In genomic region chr13:98317246-98317677, GRCm38 (mm10) we compare ENCODE assay signal across 8 mouse cellular contexts. TPM values are rescaled to one million over a fixed set of nuclear protein-coding genes. Genes with fewer than 3 reads are reported as not detected.
DNase-seq lines count a peak whose midpoint lies in the region; ATAC-seq and TF ChIP-seq lines count a peak whose summit lies in the region.

No protein-coding gene starts in this region.

- peaks cover 27% of the 10 kb centered on the region for H3K36me3 ChIP-seq in embryonic facial prominence, embryonic 14.5 days (ENCODE audit: control insufficient read depth, insufficient read depth, low read length)
- H3K36me3 ChIP-seq in intestine, embryonic 15.5 days = 0 out of 2 replicates have a peak, but pooled peaks cover 7% of the 10 kb centered on the region
- peaks cover 28% of the 10 kb centered on the region for H3K36me3 ChIP-seq in myocyte (ENCODE audit: control insufficient read depth, insufficient read depth)

- WGBS in lung, adult 2 months = 1% methylated on average over 16 of the region's 16 CpGs
- 3% methylated on average over 16 of the region's 16 CpGs for WGBS in embryonic facial prominence, embryonic 14.5 days
- WGBS in intestine, embryonic 15.5 days = 3% methylated on average over 16 of the region's 16 CpGs

- peak overlapping the region; percentile 100 for H3ac ChIP-seq in myocyte (ENCODE audit: control insufficient read depth, insufficient read length)

- H3K79me2 ChIP-seq in myocyte (ENCODE audit: control insufficient read depth, insufficient read depth) = peaks cover 43% of the 10 kb centered on the region

- no peaks in the 10 kb centered on the region for H3K27me3 ChIP-seq in embryonic facial prominence, embryonic 14.5 days (replicated peaks; ENCODE audit: control insufficient read depth, insufficient read depth, low read length)
- no peaks in the 10 kb centered on the region for H3K27me3 ChIP-seq in intestine, embryonic 15.5 days (replicated peaks)
- H3K27me3 ChIP-seq in myocyte (ENCODE audit: control insufficient read depth, insufficient read depth, insufficient read length) = no peaks in the 10 kb centered on the region

- H3K4me1 ChIP-seq in lung, adult 2 months (ENCODE audit: control insufficient read depth, insufficient read depth, low read length) = peaks cover 20% of the 10 kb centered on the region
- H3K4me1 ChIP-seq in embryonic facial prominence, embryonic 14.5 days (ENCODE audit: control insufficient read depth, insufficient read depth, low read length) = peaks cover 11% of the 10 kb centered on the region
- H3K4me1 ChIP-seq in intestine, embryonic 15.5 days (replicated peaks) = peaks cover 6% of the 10 kb centered on the region

- no peak for TF ChIP-seq POLR2A in lung, adult 2 months (IDR thresholded peaks at IDR 0.05; ENCODE audit: borderline replicate concordance, extremely low read depth, low read depth, low read length)
- no peak for TF ChIP-seq POLR2A in myocyte (IDR thresholded peaks at IDR 0.05; ENCODE audit: insufficient read length, low read depth)

- H3K9me3 ChIP-seq in embryonic facial prominence, embryonic 14.5 days (ENCODE audit: control insufficient read depth, low read length) = no peaks in the 10 kb centered on the region
- no peaks in the 10 kb centered on the region for H3K9me3 ChIP-seq in intestine, embryonic 15.5 days

- peak overlapping the region; percentile 94 for H3K4me3 ChIP-seq in lung, adult 2 months (replicated peaks; ENCODE audit: extremely low read depth, low read depth, low read length)
- H3K4me3 ChIP-seq in embryonic facial prominence, embryonic 14.5 days (ENCODE audit: low read depth, low read length) = peak overlapping the region; percentile 99
- peak overlapping the region; percentile 98 for H3K4me3 ChIP-seq in intestine, embryonic 15.5 days (replicated peaks)
- H3K4me3 ChIP-seq in myocyte = peak overlapping the region; percentile 78

- TF ChIP-seq CTCF in lung, adult 2 months (IDR thresholded peaks at IDR 0.05; ENCODE audit: insufficient read depth, low read length) = 0 out of 2 replicates have a peak, but pooled peaks have one; percentile 14

- H3K27ac ChIP-seq in embryonic facial prominence, embryonic 14.5 days (replicated peaks; ENCODE audit: low read depth, low read length) = peak overlapping the region; percentile 92
- H3K27ac ChIP-seq in intestine, embryonic 15.5 days = peak overlapping the region; percentile 88

- H3K4me2 ChIP-seq in embryonic facial prominence, embryonic 14.5 days (ENCODE audit: low read depth, low read length) = peak overlapping the region; percentile 80
- peak overlapping the region; percentile 69 for H3K4me2 ChIP-seq in intestine, embryonic 15.5 days (replicated peaks)
- H3K4me2 ChIP-seq in myocyte (ENCODE audit: low read depth) = peak overlapping the region; percentile 98

- H3K9ac ChIP-seq in embryonic facial prominence, embryonic 14.5 days (ENCODE audit: low read depth, low read length) = peak overlapping the region; percentile 98
- H3K9ac ChIP-seq in intestine, embryonic 15.5 days = peak overlapping the region; percentile 97

- no peak for ATAC-seq in embryonic facial prominence, embryonic 14.5 days (ENCODE audit: low read depth)
- ATAC-seq in intestine, embryonic 15.5 days = peak; percentile 13; the same call in 1 of the 2 replicates

- peak; percentile 15 for DNase-seq in lung, adult 2 months
- no peak for DNase-seq in lung, postnatal 14 days
- DNase-seq in embryonic facial prominence, embryonic 14.5 days (ENCODE audit: low spot score) = no peak
- DNase-seq in T-cell, adult 2 months (ENCODE audit: low spot score) = no peak
- no peak for DNase-seq in cerebellum, postnatal 14 days
- no peak for DNase-seq in cerebellum, adult 9-11 months

TF ChIP-seq in myocyte, 11 proteins besides CTCF, POLR2A, EP300 and RAD21:
- TF ChIP-seq POLR2AphosphoS2 (IDR thresholded peaks at IDR 0.05; ENCODE audit: insufficient read length, low read depth) (no peak), TCF12 (IDR thresholded peaks at IDR 0.05; ENCODE audit: insufficient read depth, poor library complexity, severe bottlenecking) (no peak), MYOG (IDR thresholded peaks at IDR 0.05; ENCODE audit: control insufficient read depth in 1 of 3, insufficient read depth in 1 of 3, insufficient read length in 2 of 3, low read depth in 2 of 3) (no peak), TCF3 (IDR thresholded peaks at IDR 0.05; ENCODE audit: insufficient read length, low read depth) (no peak), CEBPB (IDR thresholded peaks at IDR 0.05; ENCODE audit: insufficient read depth, poor library complexity, severe bottlenecking) (no peak), MAX (IDR thresholded peaks at IDR 0.05; ENCODE audit: low read depth) (no peak), REST (IDR thresholded peaks at IDR 0.05; ENCODE audit: insufficient read depth, insufficient read length) (no peak), E2F4 (IDR thresholded peaks at IDR 0.05; ENCODE audit: insufficient read depth) (no peak), MYOD1 (IDR thresholded peaks at IDR 0.05; ENCODE audit: control insufficient read depth in 1 of 3, insufficient read length in 2 of 3, low read depth in 2 of 3) (no peak)

RNA-seq across cellular contexts. Expression of gene Btf3, which starts 0.5 kb away (rescaled TPM):
- 119 and 162 TPM in 2 replicates for polyA plus RNA-seq in lung, adult 2 months (2012; rRNA removed)
- 674 and 695 TPM in 2 replicates for polyA plus RNA-seq in embryonic facial prominence, embryonic 14.5 days (2014; fragmentation: Nextera tagmentation; extraction: Ambion mirVana)
- polyA plus RNA-seq in intestine, embryonic 15.5 days (2015; fragmentation: Nextera tagmentation; extraction: Ambion mirVana) = 620 and 754 TPM in 2 replicates
- 1,134 TPM for polyA plus RNA-seq in myocyte (2012; fragmentation: generic; extraction: Trizol)

RNA-seq across cellular contexts. Expression of gene Foxd1, which starts 36.8 kb away (rescaled TPM):
- polyA plus RNA-seq in lung, adult 2 months (2012; rRNA removed) = 0.12 and 0.18 TPM in 2 replicates
- polyA plus RNA-seq in embryonic facial prominence, embryonic 14.5 days (2014; fragmentation: Nextera tagmentation; extraction: Ambion mirVana) = 2.9 and 3.6 TPM in 2 replicates
- 0.03 TPM in 1 of 2 replicates, not detected in the other for polyA plus RNA-seq in intestine, embryonic 15.5 days (2015; fragmentation: Nextera tagmentation; extraction: Ambion mirVana)
- polyA plus RNA-seq in myocyte (2012; fragmentation: generic; extraction: Trizol) = 0.37 TPM

RNA-seq across cellular contexts. Expression of gene Gm21976, which starts 37.6 kb away (rescaled TPM):
- 0.28 TPM in 1 of 2 replicates, not detected in the other for polyA plus RNA-seq in lung, adult 2 months (2012; rRNA removed)
- polyA plus RNA-seq in embryonic facial prominence, embryonic 14.5 days (2014; fragmentation: Nextera tagmentation; extraction: Ambion mirVana) = not detected in 2 replicates
- polyA plus RNA-seq in intestine, embryonic 15.5 days (2015; fragmentation: Nextera tagmentation; extraction: Ambion mirVana) = not detected in 2 replicates
- not detected for polyA plus RNA-seq in myocyte (2012; fragmentation: generic; extraction: Trizol)

RNA-seq across cellular contexts. Expression of gene Ankra2, which starts 54.4 kb away (rescaled TPM):
- 10.9 and 11.8 TPM in 2 replicates for polyA plus RNA-seq in lung, adult 2 months (2012; rRNA removed)
- polyA plus RNA-seq in embryonic facial prominence, embryonic 14.5 days (2014; fragmentation: Nextera tagmentation; extraction: Ambion mirVana) = 26.6 and 30.2 TPM in 2 replicates
- polyA plus RNA-seq in intestine, embryonic 15.5 days (2015; fragmentation: Nextera tagmentation; extraction: Ambion mirVana) = 22.2 and 22.5 TPM in 2 replicates
- polyA plus RNA-seq in myocyte (2012; fragmentation: generic; extraction: Trizol) = 9.0 TPM

RNA-seq across cellular contexts. Expression of gene Utp15, which starts 54.4 kb away (rescaled TPM):
- polyA plus RNA-seq in lung, adult 2 months (2012; rRNA removed) = 4.2 and 6.8 TPM in 2 replicates
- 20.8 and 26.8 TPM in 2 replicates for polyA plus RNA-seq in embryonic facial prominence, embryonic 14.5 days (2014; fragmentation: Nextera tagmentation; extraction: Ambion mirVana)
- polyA plus RNA-seq in intestine, embryonic 15.5 days (2015; fragmentation: Nextera tagmentation; extraction: Ambion mirVana) = 34.0 and 35.7 TPM in 2 replicates
- polyA plus RNA-seq in myocyte (2012; fragmentation: generic; extraction: Trizol) = 7.3 TPM
